Mouse (Mus musculus) bone marrow macrophage, adult 2 months (primary cell): ENCODE measurements around the gene Pycr1.

Experiments
- CTCF ChIP-seq: IDR thresholded peaks from 2 replicates; pipeline ENCODE4 v1.5.1; 2012; ENCODE audit warnings: low read depth, mild to moderate bottlenecking, low read length, moderate library complexity
- POLR2A ChIP-seq: IDR thresholded peaks from 2 replicates; pipeline ENCODE4 v1.6.1; 2012; ENCODE audit warnings: mild to moderate bottlenecking, low read depth, low read length, borderline replicate concordance

DNA sequence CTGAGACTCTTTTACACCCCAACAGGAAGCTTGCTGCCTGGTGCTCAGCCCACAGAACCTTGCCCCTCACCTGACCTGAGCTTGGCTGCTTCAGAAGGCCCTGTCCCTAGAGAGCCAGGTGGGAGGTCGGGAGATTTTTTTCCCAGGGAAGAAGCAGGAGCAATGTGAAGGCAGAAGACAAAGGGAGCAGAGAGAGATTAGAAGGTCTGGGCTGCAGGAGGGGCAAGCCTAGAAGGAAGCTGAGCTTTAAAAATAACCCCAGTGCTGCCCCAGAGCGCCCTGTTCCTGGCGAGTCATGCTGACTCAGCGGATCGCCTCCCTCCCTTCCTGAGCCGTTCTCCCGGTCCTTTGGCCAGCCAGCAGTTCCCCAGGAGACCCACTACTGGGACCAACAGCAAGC is 13.7 kb downstream of the Pycr1 start:
- TF ChIP-seq CTCF (no peak), POLR2A (no peak; the same call in 1 of the 2 replicates)
